Mouse (Mus musculus) frontal cortex, adult 2 months (tissue): Measurements from ENCODE around the gene Ankrd2. TPM values are rescaled to one million over a fixed set of nuclear protein-coding genes. Genes with fewer than 3 reads are reported as not detected.

ENCODE experiments used
- DNase-seq, 2 experiments: peaks; one replicate each; pipeline ENCODE4 v3.0.0; 2022; ENCODE audit warnings: low spot score in 1 of 2; ENCODE audit errors: extremely low spot score in 1 of 2
- polyA plus RNA-seq: library from polyadenylated mRNA; depleted of rRNA; stranded (reverse); fragments of >200 nt; gene quantifications from 2 replicates; pipeline ENCODE4 v1.2.3, GENCODE M21; 2012; rRNA removed

The Ankrd2 gene
- polyA plus RNA-seq = 0.16 and 0.55 TPM in 2 replicates

DNA sequence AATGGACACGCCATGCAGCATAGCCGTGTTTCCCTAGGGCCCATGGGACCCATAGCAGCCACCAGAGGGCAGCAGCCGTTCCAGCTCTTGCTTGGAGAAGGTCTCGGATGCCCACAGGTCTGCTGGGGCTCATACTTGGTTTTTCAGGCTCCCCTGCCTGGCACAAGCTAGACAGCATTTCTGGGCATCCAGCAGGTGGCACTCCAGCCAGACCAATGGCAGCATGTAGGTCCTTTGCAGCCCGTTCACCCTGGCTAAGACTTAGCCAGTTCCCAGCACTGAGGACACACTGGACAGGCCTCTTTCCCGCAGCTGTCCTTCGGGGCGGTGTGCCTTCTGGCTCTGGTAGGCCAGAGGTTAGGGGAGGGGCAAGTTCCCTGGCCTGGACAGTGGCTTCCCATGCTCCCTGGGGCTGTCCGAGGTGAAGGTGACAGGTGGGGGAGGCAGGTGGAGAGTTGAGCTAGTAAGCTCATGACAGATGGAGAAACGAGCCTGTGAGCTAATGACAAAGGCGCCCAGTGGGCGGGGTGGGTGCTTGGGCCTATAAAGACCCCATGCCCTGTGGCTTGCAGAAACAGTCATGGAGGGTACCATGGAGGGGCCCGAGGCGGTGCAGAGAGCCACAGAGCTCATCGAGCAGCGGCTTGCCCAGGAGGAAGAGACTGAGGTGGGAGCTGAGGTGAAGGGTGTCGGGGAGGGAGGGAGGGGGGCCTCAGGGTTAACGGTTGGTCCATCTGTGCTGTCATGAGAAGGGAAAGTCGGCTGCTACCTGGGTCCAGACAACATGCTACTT is at the start of gene Ankrd2:
Gene Ankrd2, plus strand, starts transcription at position 545 of the 793 bp plus-strand sequence.
- peak; percentile 53 to 84 for DNase-seq

DNA sequence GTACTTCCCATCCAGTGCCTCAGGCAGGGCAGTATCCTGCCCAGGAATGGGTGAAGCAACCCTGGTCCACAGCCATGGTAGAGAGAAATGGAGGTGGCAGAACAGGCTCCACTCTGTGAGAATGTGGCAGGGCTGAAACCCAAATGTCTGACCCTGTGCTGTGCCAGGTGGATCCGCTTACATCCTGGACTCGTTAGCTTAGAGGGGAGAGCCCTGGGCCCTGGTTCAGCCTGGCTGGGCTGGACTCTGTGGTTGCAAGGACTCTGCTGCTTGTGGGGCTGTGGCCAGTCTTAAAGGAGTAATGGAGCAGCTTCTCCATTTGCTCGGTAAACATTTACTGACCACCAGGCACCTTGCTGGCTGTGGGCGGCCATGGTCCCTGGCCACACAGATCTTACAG is 48.6 kb upstream of the Ankrd2 start:
- no peak for DNase-seq

DNA sequence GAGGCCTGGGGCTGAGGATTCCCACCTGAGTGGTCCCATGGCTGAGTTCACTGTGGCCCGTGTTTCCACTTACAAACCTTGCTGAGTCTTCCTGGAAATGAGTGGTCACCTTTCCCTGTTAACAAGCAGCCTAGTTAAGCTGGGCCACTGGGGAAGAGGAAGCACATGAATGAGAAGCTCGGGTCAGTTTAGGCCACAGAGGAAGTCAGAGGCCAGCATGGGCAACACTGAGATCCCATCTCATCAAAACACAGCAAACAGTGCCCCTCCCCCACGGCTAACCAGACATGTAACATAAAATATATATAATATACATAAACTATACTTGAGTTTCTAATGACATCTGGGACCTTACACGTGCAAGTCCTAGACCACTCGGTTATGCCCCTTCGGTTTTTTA is 46.0 kb upstream of the Ankrd2 start:
- DNase-seq = no peak

GRCm38 (mm10) chr19:41991926-41992477 is 43.8 kb upstream of the Ankrd2 start:
- DNase-seq = peak in 1 of 2 experiments; percentile 26

DNA sequence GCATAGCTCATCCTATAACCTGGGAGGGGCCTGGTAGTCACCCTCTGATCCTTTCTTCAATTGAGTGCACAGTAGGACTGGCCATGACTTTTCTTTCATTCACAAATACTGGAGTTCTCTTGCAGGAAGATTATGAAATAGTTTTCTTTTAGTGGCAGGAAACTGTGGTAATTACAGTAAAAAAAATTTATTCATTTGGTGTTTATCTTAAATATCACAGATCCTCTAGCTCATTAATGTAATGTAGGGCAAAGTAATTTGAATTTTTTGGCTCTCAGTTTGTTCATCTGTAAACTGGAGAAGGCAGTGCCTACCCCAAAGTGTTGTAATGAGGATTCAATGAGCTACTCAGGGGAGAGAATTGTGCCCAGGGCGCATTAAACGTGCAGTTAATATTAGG is 42.8 kb upstream of the Ankrd2 start:
- DNase-seq = no peak

GRCm38 (mm10) chr19:41993484-41993883 is 42.3 kb upstream of the Ankrd2 start:
- peak; percentile 46 to 88 for DNase-seq

GRCm38 (mm10) chr19:41994023-41994422 is 41.8 kb upstream of the Ankrd2 start:
- no peak for DNase-seq

- DNase-seq = no peak
Observed at GRCm38 (mm10) chr19:41995483-41995882, 40.3 kb upstream of the Ankrd2 start.

DNA sequence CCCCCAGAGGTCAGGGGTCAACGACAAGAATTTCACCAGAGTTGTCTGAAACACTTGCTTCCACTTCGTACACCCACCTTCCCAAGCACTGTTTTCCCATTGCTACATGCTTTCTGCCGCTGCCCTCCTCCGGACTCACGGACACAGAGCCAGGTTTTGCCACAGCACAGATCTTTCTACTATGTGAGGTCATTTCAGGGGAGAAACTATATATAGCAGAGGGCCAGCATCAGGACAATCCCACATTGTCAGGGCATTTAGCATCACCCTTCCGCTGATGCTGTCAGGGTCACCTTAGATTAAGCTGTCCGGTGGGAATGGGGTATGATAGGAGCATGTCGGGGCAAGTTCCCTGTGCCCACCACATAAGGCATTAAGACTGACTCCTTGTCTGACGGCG is 38.7 kb upstream of the Ankrd2 start:
- no peak for DNase-seq

DNA sequence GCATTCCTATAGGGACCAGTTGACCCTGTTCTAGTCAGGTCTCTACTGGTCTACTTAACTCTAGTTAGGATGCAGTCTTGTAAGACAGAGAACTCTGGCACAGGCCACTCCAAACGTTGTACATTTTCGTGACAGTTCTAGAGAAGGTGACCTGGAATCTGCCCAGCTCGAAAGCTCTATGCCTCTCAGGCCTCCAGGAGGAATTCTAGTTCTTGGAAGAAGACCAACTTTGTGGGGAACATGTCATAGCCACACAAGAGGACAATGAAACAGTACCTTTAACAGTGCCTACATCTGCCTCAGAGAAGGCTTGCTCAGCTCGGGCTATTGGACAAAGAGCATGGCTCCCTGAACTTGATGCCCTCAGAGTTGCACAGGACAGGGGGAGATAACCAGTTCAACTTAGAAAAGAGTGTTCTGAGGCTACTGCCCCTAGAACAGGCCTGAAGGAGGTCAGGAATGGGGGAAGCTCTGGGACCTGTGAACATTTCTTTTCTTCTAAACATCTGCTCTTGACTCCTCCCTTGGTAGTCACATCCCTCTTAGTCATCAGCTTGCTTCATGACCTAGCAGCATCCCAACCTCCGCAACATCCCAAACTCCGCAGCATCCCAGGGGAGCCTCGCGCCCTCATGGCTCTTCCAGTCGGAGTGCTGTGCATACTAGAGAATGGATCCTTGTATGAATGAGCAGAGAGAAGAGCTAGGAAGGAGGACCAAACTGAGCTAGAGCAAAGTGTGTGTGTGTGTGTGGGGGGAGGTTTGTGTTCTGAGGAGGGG is 36.8 kb upstream of the Ankrd2 start:
- no peak for DNase-seq

GRCm38 (mm10) chr19:41999688-42000283 is 36.0 kb upstream of the Ankrd2 start:
- DNase-seq = no peak

DNA sequence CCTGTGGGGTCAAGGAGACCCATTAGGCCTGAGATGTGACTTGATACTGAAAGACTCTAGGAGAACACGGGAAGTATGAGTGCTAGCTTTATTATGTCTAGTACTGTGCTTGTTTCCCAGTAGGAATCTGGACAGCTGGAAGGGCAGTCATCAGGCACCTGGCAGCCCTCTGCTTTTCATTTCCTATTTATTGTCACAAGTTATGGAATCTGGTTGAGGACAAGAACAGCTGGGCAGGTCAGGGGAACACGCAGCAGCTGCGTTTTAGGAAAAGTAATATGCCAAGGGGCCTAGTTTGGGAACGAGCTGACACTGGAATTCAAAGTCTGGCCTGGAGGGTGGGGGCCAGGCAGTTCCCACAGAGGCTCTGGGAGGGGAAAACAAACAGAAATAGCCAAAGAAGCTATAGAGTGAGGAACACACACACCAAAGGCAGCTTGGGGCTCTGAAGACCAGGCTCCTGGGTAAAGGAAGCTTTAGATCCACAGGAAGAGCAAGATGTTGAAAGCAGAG is 35.3 kb upstream of the Ankrd2 start:
- no peak for DNase-seq

DNA sequence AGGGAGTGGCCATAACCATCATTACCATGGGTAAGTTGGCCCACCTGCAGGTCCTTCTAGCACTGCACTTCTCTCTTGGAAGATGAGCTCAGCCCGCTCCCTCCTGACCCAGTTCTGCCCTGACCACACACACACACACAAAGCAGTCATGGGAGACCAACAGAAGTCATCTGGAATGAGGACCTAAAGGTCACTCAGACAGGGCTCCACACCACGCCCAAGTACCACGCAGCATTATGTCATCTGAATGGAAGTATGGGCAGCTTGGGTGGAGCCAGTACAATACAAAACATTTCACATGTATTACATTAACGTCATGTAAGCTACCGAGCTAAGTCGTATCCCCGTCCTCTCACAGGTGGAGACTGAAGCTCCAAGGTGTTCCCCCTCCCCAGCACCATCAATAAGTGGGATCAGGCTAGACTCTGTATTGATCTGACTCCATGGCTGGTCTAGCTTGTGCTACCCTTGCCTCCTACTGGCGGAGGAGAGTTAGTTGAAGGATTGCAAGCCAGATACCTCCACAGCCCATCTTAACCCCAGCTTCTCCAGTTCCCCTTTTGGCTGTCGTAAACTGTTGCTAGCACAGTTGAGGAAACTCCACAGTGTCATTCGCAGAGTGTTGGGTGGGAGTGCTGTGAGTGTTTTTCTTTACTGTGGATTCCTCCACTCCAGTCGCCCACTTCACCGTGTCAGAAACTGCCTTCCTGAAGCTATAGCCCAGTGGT is 34.4 kb upstream of the Ankrd2 start:
- DNase-seq = no peak

- DNase-seq = no peak
Observed at GRCm38 (mm10) chr19:42004258-42004657, 31.5 kb upstream of the Ankrd2 start.

DNA sequence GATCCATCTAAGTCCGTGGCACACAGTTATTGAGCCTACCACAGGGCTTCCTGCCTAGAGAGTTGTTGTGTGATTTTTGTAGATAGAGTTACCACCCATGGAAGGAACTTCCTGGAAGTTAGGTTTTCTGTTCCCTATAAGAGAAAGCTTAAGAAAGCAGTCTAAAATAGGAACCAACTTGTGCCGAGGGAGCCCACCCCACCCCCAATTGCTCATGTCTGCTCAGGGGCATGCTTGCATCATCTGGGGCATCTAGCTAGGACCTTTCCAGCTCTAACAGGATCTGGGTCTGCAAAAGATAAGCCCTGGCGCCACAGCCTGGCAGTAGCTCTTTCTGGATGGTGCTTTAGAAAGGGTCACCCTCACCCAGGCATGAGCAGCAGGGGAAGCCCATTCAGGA is 30.2 kb upstream of the Ankrd2 start:
- no peak for DNase-seq

DNA sequence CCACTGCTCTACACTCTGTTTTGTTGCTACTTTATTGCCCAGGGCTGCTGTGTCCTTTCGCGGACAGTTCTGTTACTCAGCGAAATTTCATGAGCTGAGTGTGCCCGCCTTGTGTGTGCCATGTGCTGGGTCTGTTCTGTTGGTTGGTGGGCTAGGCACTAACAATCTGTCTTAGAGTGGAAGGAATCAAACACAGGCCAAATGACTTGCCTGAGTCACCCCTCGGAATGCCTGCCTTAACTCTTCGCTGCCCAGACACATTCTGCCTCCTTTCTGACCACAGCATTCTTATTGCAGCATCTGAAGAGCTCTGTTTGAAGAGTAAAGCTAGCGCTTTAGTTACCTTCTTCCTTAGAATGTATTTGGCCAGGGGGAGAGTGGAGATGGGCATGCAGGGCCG is 29.2 kb upstream of the Ankrd2 start:
- DNase-seq = no peak

GRCm38 (mm10) chr19:42008586-42008985 is 27.2 kb upstream of the Ankrd2 start:
- no peak for DNase-seq

DNA sequence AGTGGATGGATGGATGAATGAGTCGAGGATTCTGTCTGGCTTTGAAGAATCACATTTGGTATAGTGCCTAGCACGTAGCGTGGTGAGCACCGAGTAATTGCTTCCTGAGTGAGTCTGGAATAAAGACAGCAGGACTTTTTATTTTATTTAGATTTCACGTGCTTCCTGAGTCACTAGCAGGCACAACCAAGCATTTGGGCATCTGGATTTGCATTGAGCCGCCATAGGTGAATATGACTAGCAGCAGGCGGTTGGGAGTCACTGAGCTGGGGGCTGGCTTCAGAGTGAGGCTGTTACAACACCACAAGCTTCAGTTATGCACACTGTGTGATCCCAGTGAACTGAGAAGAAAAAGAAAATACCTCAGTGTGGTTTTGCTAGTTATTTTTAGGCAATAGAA is 26.7 kb upstream of the Ankrd2 start:
- DNase-seq = no peak

GRCm38 (mm10) chr19:42010436-42010835 is 25.4 kb upstream of the Ankrd2 start:
- no peak for DNase-seq

- DNase-seq = no peak
Observed at GRCm38 (mm10) chr19:42011123-42011522, 24.7 kb upstream of the Ankrd2 start.
